Mouse (Mus musculus): ENCODE measurements at regions not wholly inside any gene's neighbourhood (a gene's known extent, or its start where the extent isn't known, plus 50 kb on each side); places are given as distances from the start of the nearest gene placed in this dataset.

DNA sequence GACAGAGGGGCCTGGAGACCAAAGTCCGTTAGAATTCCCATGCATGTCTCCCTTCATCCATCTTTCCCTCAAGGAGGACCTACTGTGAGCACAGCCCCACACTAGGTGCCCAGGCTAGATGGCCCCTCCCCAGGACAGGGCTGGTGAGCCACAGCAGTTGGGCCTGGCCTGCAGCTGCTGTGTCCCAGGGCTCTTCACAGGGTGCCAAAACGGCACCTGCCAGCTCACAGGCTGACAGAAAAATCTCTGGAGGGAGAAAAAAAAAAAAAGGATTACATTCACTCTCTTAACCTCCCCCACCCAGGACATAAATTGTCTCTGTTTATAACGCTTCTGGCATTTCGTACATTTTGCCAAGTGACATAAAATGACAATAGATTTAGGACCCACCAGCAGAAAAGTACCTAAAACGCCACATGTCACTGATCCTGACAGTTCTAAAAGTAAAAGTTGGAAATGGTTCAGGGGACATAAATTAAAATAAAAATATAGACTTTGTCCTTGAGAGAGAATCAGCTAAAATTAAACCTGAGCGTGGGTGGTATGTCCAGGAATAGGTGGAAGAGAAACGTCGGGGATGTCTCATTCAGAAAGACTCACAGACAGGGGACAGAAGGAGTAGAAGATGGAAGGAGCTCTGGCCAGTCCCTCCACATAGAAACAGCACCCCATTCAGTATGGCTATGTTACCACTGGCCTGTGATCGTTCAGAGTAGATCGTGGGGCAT is 212.5 kb downstream of the Cryba4 start:
- Histone ChIP-seq H3K36me3 (ENCODE audit: control insufficient read depth, insufficient read depth, low read length) (no peaks in the 10 kb centered on the region), H3K4me1 (ENCODE audit: control insufficient read depth, insufficient read depth, low read length) (no peaks in the 10 kb centered on the region), H3K4me3 (ENCODE audit: insufficient read depth, low read depth, low read length) (no peak overlapping the region), H3K27ac (ENCODE audit: insufficient read depth, low read depth, low read length) (no peak overlapping the region), H3K27me3 (replicated peaks; ENCODE audit: control insufficient read depth, insufficient read depth, low read length) (no peaks in the 10 kb centered on the region)
- DNase-seq: no peak
- TF ChIP-seq POLR2A (IDR thresholded peaks at IDR 0.05; ENCODE audit: low read depth, low read length) (no peak), CTCF (conservative IDR thresholded peaks at IDR 0.05; ENCODE audit: insufficient read depth, insufficient read length, low read depth, low read length) (no peak)
- WGBS: 37% methylated on average over 10 of the region's 10 CpGs

DNA sequence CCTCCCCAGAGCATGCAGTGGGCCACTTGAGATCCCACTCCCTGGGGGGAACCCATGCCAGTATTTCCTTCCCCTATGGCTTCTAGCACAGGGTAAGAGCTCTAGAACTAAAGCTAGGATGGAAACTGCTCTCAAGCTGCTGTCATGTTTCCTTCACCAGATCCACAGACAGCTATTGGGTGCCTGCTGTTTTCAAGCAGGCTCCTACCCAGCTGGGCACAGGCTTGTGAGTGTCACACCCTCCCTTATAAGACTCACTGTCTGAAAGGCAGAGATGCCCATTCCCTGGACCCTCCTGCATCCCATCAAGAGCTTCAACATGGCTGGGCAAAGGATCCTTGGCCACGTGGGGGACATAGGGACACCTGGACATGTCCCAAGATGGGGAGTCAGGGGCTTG is 211.6 kb downstream of the Cryba4 start:
- no peaks in the 10 kb centered on the region for H3K27me3 ChIP-seq (replicated peaks; ENCODE audit: control insufficient read depth, insufficient read depth, low read length)
- no peak for DNase-seq
- no peak for TF ChIP-seq POLR2A (IDR thresholded peaks at IDR 0.05; ENCODE audit: low read depth, low read length)
- TF ChIP-seq CTCF (conservative IDR thresholded peaks at IDR 0.05; ENCODE audit: insufficient read depth, insufficient read length, low read depth, low read length): no peak
- no peaks in the 10 kb centered on the region for H3K36me3 ChIP-seq (ENCODE audit: control insufficient read depth, insufficient read depth, low read length)
- H3K4me3 ChIP-seq (ENCODE audit: insufficient read depth, low read depth, low read length): no peak overlapping the region
- no peaks in the 10 kb centered on the region for H3K4me1 ChIP-seq (ENCODE audit: control insufficient read depth, insufficient read depth, low read length)
- 30% methylated on average over 1 of the region's 1 CpGs for WGBS
- no peak overlapping the region for H3K27ac ChIP-seq (ENCODE audit: insufficient read depth, low read depth, low read length)

DNA sequence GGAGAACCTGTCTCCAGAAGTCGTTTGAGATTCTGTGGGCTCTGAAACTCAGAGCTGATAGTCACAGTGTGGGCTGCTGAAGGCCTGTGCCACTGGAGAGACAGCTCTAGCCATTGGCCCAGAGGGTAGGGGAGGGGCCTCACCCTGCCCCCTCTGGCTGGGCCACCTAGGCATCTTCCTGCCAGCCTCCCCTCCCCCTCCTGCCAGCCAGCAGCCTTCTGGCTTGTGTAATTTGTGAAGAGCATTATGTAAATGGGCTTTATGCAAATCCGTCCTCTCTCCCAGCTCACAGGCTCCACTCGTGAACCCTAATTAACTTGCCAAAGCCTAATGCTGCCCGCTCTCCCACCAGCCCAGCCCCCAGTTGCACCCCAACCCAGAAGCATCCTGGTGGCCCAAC is 211.0 kb downstream of the Cryba4 start:
- no peak overlapping the region for H3K27ac ChIP-seq (ENCODE audit: insufficient read depth, low read depth, low read length)
- WGBS: 42% methylated on average over 4 of the region's 4 CpGs
- no peak for DNase-seq
- H3K4me1 ChIP-seq (ENCODE audit: control insufficient read depth, insufficient read depth, low read length): no peaks in the 10 kb centered on the region
- H3K36me3 ChIP-seq (ENCODE audit: control insufficient read depth, insufficient read depth, low read length): no peaks in the 10 kb centered on the region
- H3K27me3 ChIP-seq (replicated peaks; ENCODE audit: control insufficient read depth, insufficient read depth, low read length): no peaks in the 10 kb centered on the region
- TF ChIP-seq CTCF (conservative IDR thresholded peaks at IDR 0.05; ENCODE audit: insufficient read depth, insufficient read length, low read depth, low read length): no peak
- no peak for TF ChIP-seq POLR2A (IDR thresholded peaks at IDR 0.05; ENCODE audit: low read depth, low read length)
- no peak overlapping the region for H3K4me3 ChIP-seq (ENCODE audit: insufficient read depth, low read depth, low read length)

DNA sequence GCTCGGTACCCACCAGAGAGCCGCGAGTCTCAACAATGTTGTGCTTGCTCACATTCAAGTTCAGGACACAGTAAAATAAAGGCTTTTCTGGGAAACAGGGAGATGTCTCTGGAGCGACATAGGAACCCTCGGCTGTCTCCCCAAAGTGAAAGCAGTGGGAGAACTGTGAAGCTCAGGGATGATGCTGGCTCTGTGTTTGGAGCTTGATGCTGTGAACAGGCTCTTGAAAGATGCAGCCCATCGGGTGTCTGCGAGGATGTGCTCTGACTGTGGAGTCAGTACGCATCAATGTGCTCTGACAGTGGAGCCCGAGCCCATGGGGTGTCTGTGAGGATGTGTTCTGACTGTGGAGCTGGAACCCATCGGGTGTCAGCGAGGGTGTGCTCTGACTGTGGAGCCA is 210.1 kb downstream of the Cryba4 start:
- Histone ChIP-seq H3K4me1 (ENCODE audit: control insufficient read depth, insufficient read depth, low read length) (no peaks in the 10 kb centered on the region), H3K27me3 (replicated peaks; ENCODE audit: control insufficient read depth, insufficient read depth, low read length) (no peaks in the 10 kb centered on the region), H3K4me3 (ENCODE audit: insufficient read depth, low read depth, low read length) (no peak overlapping the region), H3K36me3 (ENCODE audit: control insufficient read depth, insufficient read depth, low read length) (no peaks in the 10 kb centered on the region), H3K27ac (ENCODE audit: insufficient read depth, low read depth, low read length) (no peak overlapping the region)
- 87% methylated on average over 11 of the region's 11 CpGs for WGBS
- no peak for TF ChIP-seq CTCF (conservative IDR thresholded peaks at IDR 0.05; ENCODE audit: insufficient read depth, insufficient read length, low read depth, low read length)
- TF ChIP-seq POLR2A (IDR thresholded peaks at IDR 0.05; ENCODE audit: low read depth, low read length): no peak
- no peak for DNase-seq

DNA sequence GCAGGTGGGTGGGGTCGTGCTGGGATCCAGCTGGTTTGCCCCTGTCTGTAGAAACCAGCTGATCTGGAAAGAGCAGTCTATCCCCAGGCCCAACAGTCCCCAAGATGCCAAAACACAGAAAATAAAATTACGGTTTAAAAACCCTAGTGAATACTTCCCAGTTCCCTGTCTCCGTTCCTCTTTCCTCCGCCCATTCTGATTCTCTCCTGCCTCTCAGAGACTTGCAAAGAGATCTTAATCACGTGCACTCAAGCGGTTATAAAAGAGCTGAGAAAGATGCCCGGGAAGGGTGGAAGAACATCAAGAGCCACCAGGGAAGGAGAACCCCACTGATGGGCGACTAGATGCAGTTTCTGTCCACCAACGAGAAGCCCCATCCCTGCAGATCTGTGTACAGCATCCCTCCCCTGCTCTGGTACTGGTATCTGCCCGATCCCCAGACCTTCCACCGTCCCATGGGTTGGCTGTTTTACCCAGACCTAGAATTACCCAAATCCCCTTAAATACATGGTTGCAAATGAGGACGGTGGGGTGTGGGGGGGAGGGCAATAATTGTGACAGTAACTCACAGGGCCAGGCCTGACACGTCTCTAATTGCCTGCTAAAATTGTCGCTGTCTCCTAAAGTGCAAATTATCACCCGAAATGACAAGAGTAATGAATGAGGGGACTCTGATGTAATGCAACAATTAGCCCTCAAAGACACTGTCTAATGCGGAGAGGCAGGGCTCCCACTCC is 202.1 kb downstream of the Cryba4 start:
- no peak for TF ChIP-seq CTCF (conservative IDR thresholded peaks at IDR 0.05; ENCODE audit: insufficient read depth, insufficient read length, low read depth, low read length)
- TF ChIP-seq POLR2A (IDR thresholded peaks at IDR 0.05; ENCODE audit: low read depth, low read length): no peak
- Histone ChIP-seq H3K27ac (ENCODE audit: insufficient read depth, low read depth, low read length) (no peak overlapping the region), H3K4me1 (ENCODE audit: control insufficient read depth, insufficient read depth, low read length) (no peaks in the 10 kb centered on the region), H3K27me3 (replicated peaks; ENCODE audit: control insufficient read depth, insufficient read depth, low read length) (no peaks in the 10 kb centered on the region), H3K4me3 (ENCODE audit: insufficient read depth, low read depth, low read length) (no peak overlapping the region), H3K36me3 (ENCODE audit: control insufficient read depth, insufficient read depth, low read length) (no peaks in the 10 kb centered on the region)
- DNase-seq: no peak
- 22% methylated on average over 16 of the region's 16 CpGs for WGBS

DNA sequence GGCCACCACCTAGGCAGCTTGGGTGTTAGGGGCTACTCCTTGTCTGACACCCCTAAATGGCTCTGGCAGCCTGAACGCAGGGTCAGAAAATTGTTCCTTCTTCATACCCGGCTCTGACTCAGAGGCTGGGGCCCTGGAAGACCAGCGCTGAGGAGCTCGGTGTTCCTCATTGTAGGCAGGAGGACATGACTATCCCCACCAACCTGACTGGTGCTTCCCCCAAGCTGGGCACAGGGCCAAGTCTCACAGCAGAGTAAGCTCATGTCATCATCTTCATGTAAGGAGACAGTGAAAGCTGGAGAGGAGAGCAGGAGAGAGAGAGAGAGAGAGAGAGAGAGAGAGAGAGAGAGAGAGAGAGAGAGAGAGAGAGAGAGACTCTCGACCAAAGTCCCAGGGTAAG is 201.4 kb downstream of the Cryba4 start:
- Histone ChIP-seq H3K27ac (ENCODE audit: insufficient read depth, low read depth, low read length) (no peak overlapping the region), H3K4me3 (ENCODE audit: insufficient read depth, low read depth, low read length) (no peak overlapping the region), H3K4me1 (ENCODE audit: control insufficient read depth, insufficient read depth, low read length) (no peaks in the 10 kb centered on the region), H3K27me3 (replicated peaks; ENCODE audit: control insufficient read depth, insufficient read depth, low read length) (no peaks in the 10 kb centered on the region), H3K36me3 (ENCODE audit: control insufficient read depth, insufficient read depth, low read length) (no peaks in the 10 kb centered on the region)
- no peak for TF ChIP-seq POLR2A (IDR thresholded peaks at IDR 0.05; ENCODE audit: low read depth, low read length)
- no peak for TF ChIP-seq CTCF (conservative IDR thresholded peaks at IDR 0.05; ENCODE audit: insufficient read depth, insufficient read length, low read depth, low read length)
- DNase-seq: no peak
- 35% methylated on average over 5 of the region's 5 CpGs for WGBS

DNA sequence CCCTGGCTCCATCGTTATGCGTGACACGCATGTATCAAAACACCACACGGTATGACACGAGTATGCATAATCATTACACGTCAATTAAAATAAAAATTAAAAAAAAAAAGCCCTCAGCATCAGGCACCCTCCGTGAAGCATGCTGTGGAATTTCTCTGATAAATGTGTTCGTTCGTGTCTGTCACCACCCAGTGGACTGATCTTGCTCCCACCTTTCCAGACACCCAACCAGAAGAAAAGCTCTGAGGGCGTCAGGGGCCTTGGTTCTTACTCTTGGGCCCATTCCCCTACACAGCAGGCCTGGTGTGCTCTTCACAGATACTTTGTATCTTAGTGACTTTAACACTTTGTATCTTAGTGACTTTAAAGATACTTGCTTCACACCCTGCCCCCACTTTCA is 200.5 kb downstream of the Cryba4 start:
- Histone ChIP-seq H3K27ac (ENCODE audit: insufficient read depth, low read depth, low read length) (no peak overlapping the region), H3K4me1 (ENCODE audit: control insufficient read depth, insufficient read depth, low read length) (no peaks in the 10 kb centered on the region), H3K4me3 (ENCODE audit: insufficient read depth, low read depth, low read length) (no peak overlapping the region), H3K27me3 (replicated peaks; ENCODE audit: control insufficient read depth, insufficient read depth, low read length) (no peaks in the 10 kb centered on the region), H3K36me3 (ENCODE audit: control insufficient read depth, insufficient read depth, low read length) (no peaks in the 10 kb centered on the region)
- DNase-seq: no peak
- TF ChIP-seq POLR2A (IDR thresholded peaks at IDR 0.05; ENCODE audit: low read depth, low read length): no peak
- 84% methylated on average over 10 of the region's 10 CpGs for WGBS

Data from kidney, adult 2 months (tissue).